Mouse (Mus musculus) layer of hippocampus, postnatal 25 days (tissue): ENCODE measurements at regions not wholly inside any gene's neighbourhood (a gene's known extent, or its start where the extent isn't known, plus 50 kb on each side); places are given as distances from the start of the nearest gene placed in this dataset.
A peak's percentile ranks its signal among the peaks of the same experiment; 100 is the strongest.

Experiments
- DNase-seq, 2 experiments: peaks; one replicate each; pipeline ENCODE4 v3.0.0; 2022; ENCODE audit warnings: mixed read lengths in 2 of 2, low spot score in 1 of 2; ENCODE audit errors: extremely low spot score in 1 of 2

- DNase-seq = no peak
Measured at GRCm38 (mm10) chr14:74327291-74327690, 313.3 kb upstream of the Htr2a start.

GRCm38 (mm10) chr14:74350751-74351150 lies 289.9 kb upstream of the Htr2a start:
- no peak for DNase-seq

GRCm38 (mm10) chr14:74352286-74352685 lies 288.4 kb upstream of the Htr2a start:
- peak in 1 of 2 experiments; percentile 4 for DNase-seq

- DNase-seq = no peak
Measured at GRCm38 (mm10) chr14:74358730-74359444, 281.8 kb upstream of the Htr2a start.

- DNase-seq = no peak
Measured at GRCm38 (mm10) chr14:74359663-74360552, 280.7 kb upstream of the Htr2a start.

- DNase-seq = no peak
Measured at GRCm38 (mm10) chr14:74384481-74384880, 256.2 kb upstream of the Htr2a start.

- DNase-seq = no peak
Measured at GRCm38 (mm10) chr14:74392419-74392818, 248.2 kb upstream of the Htr2a start.

GRCm38 (mm10) chr14:74397202-74397601 lies 243.4 kb upstream of the Htr2a start:
- DNase-seq = no peak

- DNase-seq = no peak
Measured at GRCm38 (mm10) chr14:74409441-74409840, 231.2 kb upstream of the Htr2a start.

GRCm38 (mm10) chr14:74428226-74428625 lies 212.4 kb upstream of the Htr2a start:
- no peak for DNase-seq

- no peak for DNase-seq
Measured at GRCm38 (mm10) chr14:74464027-74464682, 176.5 kb upstream of the Htr2a start.

GRCm38 (mm10) chr14:74495504-74495903 lies 145.1 kb upstream of the Htr2a start:
- DNase-seq = no peak

GRCm38 (mm10) chr14:74511521-74511920 lies 129.1 kb upstream of the Htr2a start:
- DNase-seq = no peak

GRCm38 (mm10) chr14:74516451-74516850 lies 124.2 kb upstream of the Htr2a start:
- DNase-seq = no peak

- no peak for DNase-seq
Measured at GRCm38 (mm10) chr14:74519531-74519930, 121.1 kb upstream of the Htr2a start.

GRCm38 (mm10) chr14:74521669-74522068 lies 119.0 kb upstream of the Htr2a start:
- DNase-seq = no peak

- no peak for DNase-seq
Measured at GRCm38 (mm10) chr14:74527246-74527645, 113.4 kb upstream of the Htr2a start.

GRCm38 (mm10) chr14:74529368-74529951 lies 111.2 kb upstream of the Htr2a start:
- DNase-seq = peak; percentile 26 to 42

- DNase-seq = no peak
Measured at GRCm38 (mm10) chr14:74538187-74538586, 102.5 kb upstream of the Htr2a start.

GRCm38 (mm10) chr14:74544028-74544427 lies 96.6 kb upstream of the Htr2a start:
- no peak for DNase-seq

GRCm38 (mm10) chr14:74551091-74551490 lies 89.5 kb upstream of the Htr2a start:
- DNase-seq = no peak
